Mouse (Mus musculus): ENCODE results near the gene Prmt7. TPM values are rescaled to one million over a fixed set of nuclear protein-coding genes. Genes with fewer than 3 reads are reported as not detected.

Prmt7 gene
- polyA plus RNA-seq, 1 experiment from 2014 or later, result 50.3 TPM

DNA sequence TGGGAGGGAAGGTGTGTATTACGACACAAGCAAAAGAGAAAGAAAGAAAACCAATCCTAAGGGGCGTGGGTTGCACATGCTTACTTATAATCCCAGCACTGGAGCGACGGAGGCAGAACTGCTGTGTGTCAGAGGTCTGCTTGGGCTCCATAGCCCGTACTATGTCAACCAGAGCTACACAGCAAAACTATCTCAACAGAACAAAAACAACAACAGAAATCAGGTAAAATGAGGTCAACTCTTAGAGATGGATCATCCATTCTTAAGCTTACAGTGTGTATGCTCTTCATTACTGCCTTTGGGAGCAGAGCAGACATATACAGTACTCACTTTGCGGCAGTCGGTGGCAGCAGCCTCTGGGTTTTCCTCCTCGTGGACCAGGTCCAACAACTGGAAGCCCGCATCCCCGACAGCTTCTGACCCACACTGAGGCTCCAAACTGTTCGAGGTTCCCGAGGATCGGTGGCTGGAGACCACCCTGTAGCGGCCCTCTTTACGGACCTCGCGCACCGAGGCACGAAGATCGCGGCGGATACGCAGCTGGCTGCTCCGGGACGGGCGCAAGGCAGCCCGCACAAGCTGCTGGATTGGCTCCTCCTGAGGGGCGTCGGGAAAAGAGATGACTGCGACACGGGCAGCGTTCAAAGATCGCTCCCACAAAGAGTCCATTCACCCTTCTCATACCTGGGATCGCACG is 553 bp upstream of the Prmt7 start:
- Histone ChIP-seq H3K4me1 (ENCODE audit: control insufficient read depth, insufficient read depth, low read length) (peaks cover 8% of the 10 kb centered on the region), H3K4me2 (ENCODE audit: low read depth, low read length) (peak overlapping the region; percentile 68), H3K4me3 (ENCODE audit: low read length) (peak overlapping the region; percentile 94), H3K36me3 (ENCODE audit: control insufficient read depth, insufficient read depth, low read length) (peaks cover 15% of the 10 kb centered on the region), H3K9me3 (ENCODE audit: control insufficient read depth, low read length) (no peaks in the 10 kb centered on the region), H3K27ac (ENCODE audit: low read length) (peak overlapping the region; percentile 97), H3K27me3 (replicated peaks; ENCODE audit: control insufficient read depth, insufficient read depth, low read length) (no peaks in the 10 kb centered on the region), H3K9ac (ENCODE audit: low read depth, low read length) (peak overlapping the region; percentile 94)
- ATAC-seq, result peak; percentile 81
- WGBS, result under 1% methylated on average over 35 of the region's 35 CpGs

DNA sequence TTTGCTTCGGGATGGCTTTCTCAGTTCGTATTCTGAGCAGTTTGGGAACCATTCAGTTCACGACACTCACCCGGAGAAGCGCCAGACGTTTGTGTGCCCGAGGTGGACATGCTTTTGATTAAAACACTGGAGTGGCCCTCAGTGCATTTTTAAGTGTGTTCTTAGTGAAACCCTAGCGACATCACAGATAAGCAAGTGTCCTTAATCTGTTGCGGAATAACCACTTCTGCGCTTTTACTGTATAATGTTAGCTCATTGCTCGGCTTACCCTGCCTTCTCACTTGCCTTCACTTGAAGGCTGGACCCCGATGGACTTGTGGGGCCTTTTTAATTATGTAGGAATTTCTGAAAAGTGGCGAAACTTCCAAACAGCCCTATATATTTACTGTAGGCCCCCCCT is 685 bp downstream of the Prmt7 start:
- peak overlapping the region; percentile 94 for H3K9ac ChIP-seq (ENCODE audit: low read depth, low read length)
- H3K27me3 ChIP-seq (replicated peaks; ENCODE audit: control insufficient read depth, insufficient read depth, low read length), result no peaks in the 10 kb centered on the region
- peaks cover 8% of the 10 kb centered on the region for H3K4me1 ChIP-seq (ENCODE audit: control insufficient read depth, insufficient read depth, low read length)
- peaks cover 12% of the 10 kb centered on the region; the same call in 1 of the 2 replicates for H3K36me3 ChIP-seq (ENCODE audit: control insufficient read depth, insufficient read depth, low read length)
- 4% methylated on average over 13 of the region's 13 CpGs for WGBS
- H3K27ac ChIP-seq (ENCODE audit: low read length), result peak overlapping the region; percentile 97
- no peak for ATAC-seq
- no peaks in the 10 kb centered on the region for H3K9me3 ChIP-seq (ENCODE audit: control insufficient read depth, low read length)
- peak overlapping the region; percentile 94 for H3K4me3 ChIP-seq (ENCODE audit: low read length)
- H3K4me2 ChIP-seq (ENCODE audit: low read depth, low read length), result peak overlapping the region; percentile 60

DNA sequence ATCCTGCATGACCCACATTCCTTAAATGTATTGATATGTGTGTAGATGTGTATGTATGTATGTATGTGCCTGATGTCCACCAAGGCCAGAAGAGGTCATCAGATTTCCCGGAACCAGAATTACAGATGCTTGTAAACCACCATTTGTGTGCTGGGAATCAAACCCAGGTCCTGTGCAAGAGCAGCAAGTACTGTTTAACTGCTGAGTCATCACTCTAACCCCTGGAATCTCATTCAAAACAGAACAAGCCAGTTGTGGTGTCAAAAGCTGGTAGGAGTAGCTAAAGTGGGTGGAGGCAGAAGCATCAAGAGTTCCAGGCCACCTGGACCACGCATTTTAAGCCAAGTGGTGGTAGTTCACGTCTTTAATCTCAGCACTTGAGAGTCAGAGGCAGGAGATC is 3.2 kb downstream of the Prmt7 start:
- Histone ChIP-seq H3K36me3 (ENCODE audit: control insufficient read depth, insufficient read depth, low read length) (peaks cover 12% of the 10 kb centered on the region; the same call in 1 of the 2 replicates), H3K27ac (ENCODE audit: low read length) (no peak overlapping the region), H3K4me1 (ENCODE audit: control insufficient read depth, insufficient read depth, low read length) (peaks cover 8% of the 10 kb centered on the region), H3K4me3 (ENCODE audit: low read length) (no peak overlapping the region), H3K4me2 (ENCODE audit: low read depth, low read length) (no peak overlapping the region), H3K9me3 (ENCODE audit: control insufficient read depth, low read length) (no peaks in the 10 kb centered on the region), H3K9ac (ENCODE audit: low read depth, low read length) (no peak overlapping the region), H3K27me3 (replicated peaks; ENCODE audit: control insufficient read depth, insufficient read depth, low read length) (no peaks in the 10 kb centered on the region)
- whole genome bisulfite sequencing, result 90% methylated on average over 3 of the region's 3 CpGs
- ATAC-seq, result no peak

DNA sequence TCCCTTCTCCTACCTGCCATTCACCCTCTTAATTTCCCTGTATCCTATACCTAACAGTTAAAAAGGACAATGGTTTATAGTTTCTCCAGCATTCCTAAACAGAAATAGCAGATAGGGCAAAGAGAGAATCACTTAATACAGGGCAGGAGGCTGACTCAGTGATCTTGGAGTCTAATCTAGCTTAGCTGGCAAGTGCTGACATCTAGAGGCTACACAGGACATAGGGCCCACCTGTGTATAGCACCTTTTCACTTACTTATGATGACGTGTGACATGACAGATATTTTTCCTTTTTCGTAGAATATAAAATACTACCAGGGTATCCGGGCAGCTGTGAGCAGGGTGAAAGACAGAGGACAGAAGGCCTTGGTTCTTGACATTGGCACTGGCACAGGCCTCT is 8.9 kb downstream of the Prmt7 start:
- Histone ChIP-seq H3K9me3 (ENCODE audit: control insufficient read depth, low read length) (no peaks in the 10 kb centered on the region), H3K4me3 (ENCODE audit: low read length) (no peak overlapping the region), H3K27me3 (replicated peaks; ENCODE audit: control insufficient read depth, insufficient read depth, low read length) (no peaks in the 10 kb centered on the region), H3K9ac (ENCODE audit: low read depth, low read length) (no peak overlapping the region), H3K4me1 (ENCODE audit: control insufficient read depth, insufficient read depth, low read length) (no peaks in the 10 kb centered on the region), H3K27ac (ENCODE audit: low read length) (no peak overlapping the region), H3K36me3 (ENCODE audit: control insufficient read depth, insufficient read depth, low read length) (0 out of 2 replicates have a peak, but pooled peaks cover 5% of the 10 kb centered on the region), H3K4me2 (ENCODE audit: low read depth, low read length) (no peak overlapping the region)
- WGBS, result 92% methylated on average over 3 of the region's 3 CpGs
- no peak for ATAC-seq

DNA sequence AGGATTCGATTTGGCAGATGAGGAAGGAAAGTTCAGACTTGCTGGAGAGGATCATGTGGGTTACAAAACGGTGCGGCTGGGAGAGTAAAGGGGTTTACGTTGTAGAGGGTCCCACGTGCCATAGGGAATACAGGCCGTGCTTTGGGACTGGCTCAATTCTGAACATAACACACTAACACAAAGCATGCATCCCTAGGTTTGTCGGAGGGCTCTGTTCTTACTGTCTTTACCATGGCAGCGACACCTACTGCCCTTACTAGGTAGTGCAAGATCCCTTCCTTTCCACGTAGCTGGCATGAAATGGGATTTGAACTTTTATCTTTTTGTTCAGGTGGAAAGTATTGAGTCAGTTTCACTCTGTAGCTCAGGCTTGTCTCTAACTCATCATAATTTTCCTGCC is 15.9 kb downstream of the Prmt7 start:
- no peaks in the 10 kb centered on the region for H3K27me3 ChIP-seq (replicated peaks; ENCODE audit: control insufficient read depth, insufficient read depth, low read length)
- 40% methylated on average over 9 of the region's 9 CpGs for WGBS
- H3K9ac ChIP-seq (ENCODE audit: low read depth, low read length), result no peak overlapping the region
- H3K27ac ChIP-seq (ENCODE audit: low read length), result no peak overlapping the region
- no peak overlapping the region for H3K4me2 ChIP-seq (ENCODE audit: low read depth, low read length)
- no peak for ATAC-seq
- H3K9me3 ChIP-seq (ENCODE audit: control insufficient read depth, low read length), result no peaks in the 10 kb centered on the region
- H3K4me1 ChIP-seq (ENCODE audit: control insufficient read depth, insufficient read depth, low read length), result no peaks in the 10 kb centered on the region
- H3K36me3 ChIP-seq (ENCODE audit: control insufficient read depth, insufficient read depth, low read length), result peaks cover 8% of the 10 kb centered on the region; the same call in 1 of the 2 replicates
- H3K4me3 ChIP-seq (ENCODE audit: low read length), result no peak overlapping the region

DNA sequence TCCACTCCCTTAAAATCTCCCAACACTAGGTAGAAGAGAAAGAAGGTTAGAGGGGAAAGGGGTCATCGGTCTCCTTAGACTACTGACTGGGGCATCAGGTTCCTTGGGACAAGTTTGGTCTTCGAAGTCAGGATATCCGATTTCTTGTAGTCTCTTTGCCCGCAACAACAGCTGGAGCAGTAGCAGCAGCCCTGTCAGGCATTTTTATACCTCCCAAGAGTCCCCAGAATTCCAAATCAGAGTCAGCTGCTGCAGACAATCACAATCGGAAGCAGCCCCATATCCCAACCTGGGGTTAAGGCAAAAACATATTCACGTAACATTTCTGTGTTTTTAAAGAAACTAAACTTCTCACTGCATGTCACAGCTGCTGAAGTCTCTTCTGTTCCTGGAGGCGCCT is 20.8 kb downstream of the Prmt7 start:
- H3K27ac ChIP-seq (ENCODE audit: low read length), result no peak overlapping the region
- ATAC-seq, result no peak
- peaks cover 8% of the 10 kb centered on the region; the same call in 1 of the 2 replicates for H3K36me3 ChIP-seq (ENCODE audit: control insufficient read depth, insufficient read depth, low read length)
- WGBS, result 89% methylated on average over 7 of the region's 7 CpGs
- no peak overlapping the region for H3K4me3 ChIP-seq (ENCODE audit: low read length)
- no peaks in the 10 kb centered on the region for H3K4me1 ChIP-seq (ENCODE audit: control insufficient read depth, insufficient read depth, low read length)
- no peak overlapping the region for H3K9ac ChIP-seq (ENCODE audit: low read depth, low read length)
- H3K4me2 ChIP-seq (ENCODE audit: low read depth, low read length), result no peak overlapping the region
- H3K27me3 ChIP-seq (replicated peaks; ENCODE audit: control insufficient read depth, insufficient read depth, low read length), result no peaks in the 10 kb centered on the region
- no peaks in the 10 kb centered on the region for H3K9me3 ChIP-seq (ENCODE audit: control insufficient read depth, low read length)

DNA sequence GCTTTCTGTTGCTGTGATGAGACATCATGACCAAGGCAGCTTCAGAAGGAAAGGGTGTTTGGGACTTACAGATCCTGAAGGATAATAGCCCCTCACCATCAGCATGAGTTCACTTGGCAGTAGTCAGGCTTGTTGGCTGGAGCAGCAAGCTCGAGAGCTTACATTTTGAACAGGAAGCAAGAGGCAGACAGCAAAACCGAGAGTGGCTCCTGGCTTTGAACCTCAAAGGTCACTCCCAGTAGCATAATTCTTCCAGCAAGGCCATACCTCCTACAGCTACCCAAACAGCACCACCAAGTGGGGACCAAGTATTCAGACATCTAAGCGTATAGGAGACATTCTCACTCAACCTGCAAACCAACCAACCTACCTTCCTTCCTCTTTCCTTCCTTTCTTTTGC is 22.0 kb downstream of the Prmt7 start:
- Histone ChIP-seq H3K4me1 (ENCODE audit: control insufficient read depth, insufficient read depth, low read length) (no peaks in the 10 kb centered on the region), H3K4me3 (ENCODE audit: low read length) (no peak overlapping the region), H3K27ac (ENCODE audit: low read length) (no peak overlapping the region), H3K9ac (ENCODE audit: low read depth, low read length) (no peak overlapping the region), H3K9me3 (ENCODE audit: control insufficient read depth, low read length) (no peaks in the 10 kb centered on the region), H3K4me2 (ENCODE audit: low read depth, low read length) (no peak overlapping the region), H3K27me3 (replicated peaks; ENCODE audit: control insufficient read depth, insufficient read depth, low read length) (no peaks in the 10 kb centered on the region), H3K36me3 (ENCODE audit: control insufficient read depth, insufficient read depth, low read length) (peaks cover 2% of the 10 kb centered on the region; the same call in 1 of the 2 replicates)
- WGBS, result 73% methylated on average over 3 of the region's 3 CpGs
- ATAC-seq, result no peak

DNA sequence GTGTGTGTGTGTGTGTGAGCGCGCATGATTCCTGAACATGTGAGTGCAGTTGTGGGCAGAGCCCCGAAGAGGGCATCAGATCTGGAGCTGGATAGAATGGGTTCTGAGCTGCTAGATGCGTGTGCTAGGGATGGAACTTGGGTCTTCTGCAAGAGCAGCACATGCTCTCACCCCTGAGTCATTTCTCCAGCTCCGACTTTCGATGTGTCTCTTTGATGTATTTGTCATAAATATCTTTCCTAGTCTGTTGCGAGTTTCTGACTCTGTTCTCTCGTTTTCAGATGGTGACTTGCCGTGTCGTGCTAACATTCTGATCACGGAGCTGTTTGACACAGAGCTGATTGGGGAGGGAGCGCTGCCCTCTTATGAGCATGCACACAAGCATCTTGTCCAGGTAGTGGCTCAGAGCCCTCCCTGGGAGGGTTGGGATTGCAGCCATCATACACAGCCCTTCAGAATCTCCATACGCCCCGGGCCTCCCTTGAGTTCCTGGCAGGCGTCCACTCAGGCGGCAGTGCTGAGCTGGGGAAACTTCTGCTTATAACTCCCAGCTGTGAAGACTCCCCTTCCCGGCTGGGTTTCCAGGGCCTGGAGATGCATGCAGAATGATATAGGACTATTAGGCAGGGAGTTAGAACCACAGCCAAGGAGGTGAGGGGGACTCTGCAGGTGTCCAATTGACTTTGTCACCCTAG is 24.0 kb downstream of the Prmt7 start:
- WGBS, result 82% methylated on average over 17 of the region's 17 CpGs
- Histone ChIP-seq H3K4me3 (ENCODE audit: low read length) (no peak overlapping the region), H3K4me1 (ENCODE audit: control insufficient read depth, insufficient read depth, low read length) (no peaks in the 10 kb centered on the region), H3K4me2 (ENCODE audit: low read depth, low read length) (no peak overlapping the region), H3K27me3 (replicated peaks; ENCODE audit: control insufficient read depth, insufficient read depth, low read length) (no peaks in the 10 kb centered on the region), H3K9ac (ENCODE audit: low read depth, low read length) (no peak overlapping the region), H3K9me3 (ENCODE audit: control insufficient read depth, low read length) (no peaks in the 10 kb centered on the region), H3K27ac (ENCODE audit: low read length) (no peak overlapping the region), H3K36me3 (ENCODE audit: control insufficient read depth, insufficient read depth, low read length) (no peaks in the 10 kb centered on the region; the same call in 1 of the 2 replicates)
- no peak for ATAC-seq

DNA sequence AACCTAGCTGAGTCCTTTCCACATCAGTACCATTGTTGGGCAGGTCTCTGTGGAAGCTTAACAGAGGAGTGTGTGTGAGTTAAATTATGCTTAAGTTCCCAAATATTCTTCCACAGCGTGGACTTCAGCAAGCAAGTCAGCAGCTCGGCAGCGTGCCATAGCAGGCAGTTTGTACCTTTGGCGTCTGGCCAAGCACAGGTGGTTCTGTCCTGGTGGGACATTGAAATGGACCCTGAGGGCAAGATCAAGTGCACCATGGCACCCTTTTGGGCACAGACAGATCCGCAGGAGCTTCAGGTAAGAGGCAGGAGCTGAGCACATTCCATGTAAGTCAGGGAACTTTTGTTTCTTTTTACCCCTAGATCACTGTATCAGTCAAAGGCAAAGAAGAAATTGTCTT is 26.4 kb downstream of the Prmt7 start:
- no peaks in the 10 kb centered on the region for H3K27me3 ChIP-seq (replicated peaks; ENCODE audit: control insufficient read depth, insufficient read depth, low read length)
- H3K36me3 ChIP-seq (ENCODE audit: control insufficient read depth, insufficient read depth, low read length), result no peaks in the 10 kb centered on the region; the same call in 1 of the 2 replicates
- H3K9me3 ChIP-seq (ENCODE audit: control insufficient read depth, low read length), result no peaks in the 10 kb centered on the region
- H3K4me3 ChIP-seq (ENCODE audit: low read length), result no peak overlapping the region
- no peak for ATAC-seq
- 84% methylated on average over 5 of the region's 5 CpGs for WGBS
- no peaks in the 10 kb centered on the region for H3K4me1 ChIP-seq (ENCODE audit: control insufficient read depth, insufficient read depth, low read length)
- H3K27ac ChIP-seq (ENCODE audit: low read length), result no peak overlapping the region
- no peak overlapping the region for H3K9ac ChIP-seq (ENCODE audit: low read depth, low read length)
- H3K4me2 ChIP-seq (ENCODE audit: low read depth, low read length), result no peak overlapping the region
